Mouse (Mus musculus) lung, embryonic 14.5 days (tissue): Measurements from ENCODE around the gene Kcnj13. TPM values are rescaled to one million over a fixed set of nuclear protein-coding genes. Genes with fewer than 3 reads are reported as not detected.
A peak's percentile ranks its signal among the peaks of the same experiment; 100 is the strongest.

ENCODE experiments used
- ATAC-seq: fragments of 200-750 bp; cut with Nextera tagmentation; 2 replicates; pipeline ENCODE4 v1.8.0; 2017; ENCODE audit warnings: mild to moderate bottlenecking, moderate TSS enrichment, moderate library complexity; ENCODE audit not compliant: insufficient read depth
- DNase-seq: peaks from one replicate; pipeline ENCODE4 v3.0.0-alpha.2; 2015
- H3K27ac ChIP-seq: fragments of 300-500 bp; sonication (generic); 2 replicates; pipeline ENCODE4 v1.5.1; 2014; ENCODE audit warnings: low read depth, mild to moderate bottlenecking, moderate library complexity
- H3K27me3 ChIP-seq: fragments of 300-500 bp; sonication (generic); 2 replicates; pipeline ENCODE4 v1.6.1; 2014; ENCODE audit warnings: low read length, control low read depth; ENCODE audit not compliant: insufficient read depth
- H3K36me3 ChIP-seq: fragments of 300-500 bp; sonication (generic); 2 replicates; pipeline ENCODE4 v1.6.1; 2014; ENCODE audit warnings: control low read depth; ENCODE audit not compliant: insufficient read depth
- H3K4me1 ChIP-seq: fragments of 300-500 bp; sonication (generic); 2 replicates; pipeline ENCODE4 v1.6.1; 2014; ENCODE audit warnings: antibody characterized with exemption, control low read depth; ENCODE audit not compliant: insufficient read depth
- H3K4me2 ChIP-seq: fragments of 300-500 bp; sonication (generic); 2 replicates; pipeline ENCODE4 v1.6.1; 2014; ENCODE audit warnings: mild to moderate bottlenecking
- H3K4me3 ChIP-seq: fragments of 300-500 bp; sonication (generic); 2 replicates; pipeline ENCODE4 v1.5.1; 2014; ENCODE audit warnings: low read depth, low read length
- H3K9ac ChIP-seq: fragments of 300-500 bp; sonication (generic); 2 replicates; pipeline ENCODE4 v1.6.1; 2014
- H3K9me3 ChIP-seq: fragments of 300-500 bp; sonication (generic); 2 replicates; pipeline ENCODE4 v1.6.1; 2016; ENCODE audit warnings: low read depth, low read length, control low read depth
- CTCF ChIP-seq: IDR thresholded peaks from 2 replicates; pipeline ENCODE4 v1.5.1; 2016; ENCODE audit warnings: antibody characterized with exemption, low read depth
- WGBS: fragments of 180-500 bp; shearing (Covaris S2); extraction: QIAGEN DNeasy Blood & Tissue Kit; methylation state at CpG from one replicate; pipeline ENCODE4 v1.1.7; 2014; 5-methylcytosine and 5-hydroxymethylcytosine counted together
- polyA plus RNA-seq: library from polyadenylated mRNA; unstranded; fragments of >200 nt; fragmentation: Nextera tagmentation; extraction: Ambion mirVana; gene quantifications from 2 replicates; pipeline ENCODE4 v1.2.1, GENCODE M21; 2014

The Kcnj13 gene
- polyA plus RNA-seq, 1 experiment from 2014 or later, result 2.1 TPM

DNA sequence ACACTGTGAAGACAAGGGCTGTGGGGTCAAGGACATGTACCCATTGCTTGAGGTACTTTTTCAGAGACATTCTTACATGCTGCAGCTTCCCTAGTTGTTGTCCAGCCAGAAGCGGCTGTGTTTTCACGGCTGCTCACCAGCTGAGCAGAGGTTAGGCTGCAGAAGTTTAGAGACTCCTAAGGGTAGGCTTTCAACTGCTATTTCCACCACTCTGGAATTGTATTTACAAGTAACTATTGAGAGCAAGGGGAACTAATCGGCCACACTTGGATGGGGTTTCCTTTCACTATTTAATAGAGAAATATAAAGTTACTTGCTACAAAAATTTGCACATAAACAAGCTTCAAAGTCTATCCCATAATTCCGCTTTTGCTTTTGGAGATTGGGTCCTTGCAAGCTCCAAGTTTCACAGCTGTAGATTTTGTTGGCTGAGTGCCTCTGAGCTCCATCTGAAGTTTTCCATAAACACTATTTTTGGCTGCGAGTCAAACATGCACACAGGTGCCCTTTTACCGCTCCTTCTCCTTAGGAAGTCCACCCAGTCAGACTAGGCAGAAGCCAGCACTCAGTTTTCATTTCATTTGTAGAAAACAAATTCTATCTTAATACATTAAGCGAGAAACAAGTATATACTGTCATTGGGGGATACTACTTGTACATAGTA lies 2.5 kb upstream of the Kcnj13 start:
- H3K4me3 ChIP-seq, result no peak overlapping the region
- TF ChIP-seq CTCF, result no peak
- H3K27ac ChIP-seq, result peak overlapping the region; percentile 19
- H3K9me3 ChIP-seq, result no peaks in the 10 kb centered on the region
- peaks cover 5% of the 10 kb centered on the region; the same call in 1 of the 2 replicates for H3K4me1 ChIP-seq
- 0 out of 2 replicates have a peak, but pooled peaks cover 2% of the 10 kb centered on the region for H3K36me3 ChIP-seq
- 54% methylated on average over 7 of the region's 7 CpGs for WGBS
- H3K9ac ChIP-seq, result no peak overlapping the region
- no peaks in the 10 kb centered on the region for H3K27me3 ChIP-seq
- H3K4me2 ChIP-seq, result no peak overlapping the region
- ATAC-seq (no peak), DNase-seq (peak; percentile 81)

DNA sequence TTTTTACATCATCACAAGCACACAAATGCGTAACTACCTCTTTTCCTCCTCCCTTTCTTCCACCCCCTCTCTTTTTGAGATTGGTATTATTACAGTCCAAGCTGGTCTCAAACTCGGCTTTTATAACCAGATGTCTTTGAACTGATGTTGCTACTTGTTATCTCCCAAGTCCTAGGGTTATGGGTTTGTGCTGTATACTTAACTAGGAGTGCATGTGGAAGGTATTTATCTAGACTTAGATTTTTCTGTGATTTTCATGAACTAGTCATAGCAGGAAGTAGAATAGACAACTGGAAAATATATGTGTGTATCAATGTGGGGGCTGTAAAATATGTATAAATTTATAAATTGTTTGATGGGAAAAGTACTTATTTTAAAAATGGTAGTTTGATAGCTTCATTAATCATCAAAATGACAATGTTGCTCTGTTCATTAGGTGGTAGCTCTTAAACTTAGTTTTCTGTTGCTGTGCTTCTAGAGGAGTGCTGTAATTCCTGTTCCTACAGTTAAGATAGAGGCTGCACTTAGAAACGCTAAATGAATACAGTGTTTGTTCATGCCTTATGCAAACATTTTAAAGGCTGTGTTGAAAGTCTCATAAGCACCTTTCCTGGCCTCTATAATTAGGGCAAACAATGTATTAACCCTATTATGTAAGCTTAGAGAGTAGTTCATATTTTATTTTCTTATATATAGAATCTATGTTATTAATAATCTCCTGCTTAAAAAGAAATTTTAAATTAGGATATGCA lies 909 bp downstream of the Kcnj13 start:
- ATAC-seq (no peak), DNase-seq (peak; percentile 5)
- H3K36me3 ChIP-seq, result peaks cover 16% of the 10 kb centered on the region
- H3K27me3 ChIP-seq, result no peaks in the 10 kb centered on the region
- TF ChIP-seq CTCF, result no peak
- no peaks in the 10 kb centered on the region for H3K9me3 ChIP-seq
- WGBS, result 68% methylated on average over 3 of the region's 3 CpGs
- no peak overlapping the region for H3K9ac ChIP-seq
- H3K4me2 ChIP-seq, result no peak overlapping the region
- H3K4me3 ChIP-seq, result no peak overlapping the region
- H3K4me1 ChIP-seq, result peaks cover 5% of the 10 kb centered on the region; the same call in 1 of the 2 replicates
- no peak overlapping the region for H3K27ac ChIP-seq

DNA sequence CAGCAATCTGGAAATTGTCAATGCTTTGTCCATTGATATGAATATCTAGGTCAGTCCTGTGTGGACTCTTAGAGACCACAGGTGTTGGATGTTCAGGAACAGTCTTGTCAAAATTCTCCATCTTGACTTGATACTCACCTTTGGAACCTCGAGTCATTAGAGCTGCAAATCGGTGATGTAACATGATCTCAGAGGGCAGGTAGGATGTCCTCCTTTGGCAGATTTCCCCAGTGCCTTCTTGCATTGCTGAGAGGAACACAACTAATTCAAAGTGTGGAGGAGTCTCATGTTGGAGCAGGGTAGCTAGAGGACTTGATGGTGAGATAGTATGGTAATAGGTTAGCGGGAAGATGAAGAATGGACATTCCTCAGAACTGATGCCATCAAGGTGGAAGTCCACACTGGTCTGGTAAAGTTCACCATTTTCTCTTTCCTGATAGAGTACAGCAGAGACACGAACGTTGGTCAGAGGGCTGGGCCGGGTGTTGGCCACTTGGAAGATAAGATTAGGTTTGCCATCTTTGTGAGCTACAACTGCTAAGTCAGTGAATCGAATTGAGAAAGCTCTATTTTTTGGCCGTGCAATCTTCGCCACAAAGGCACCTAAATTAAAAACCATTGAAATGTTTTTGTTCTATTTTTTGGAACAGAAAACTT lies 8.0 kb downstream of the Kcnj13 start:
- no peaks in the 10 kb centered on the region for H3K9me3 ChIP-seq
- H3K4me2 ChIP-seq, result no peak overlapping the region
- H3K9ac ChIP-seq, result no peak overlapping the region
- ATAC-seq (no peak), DNase-seq (no peak)
- H3K27me3 ChIP-seq, result no peaks in the 10 kb centered on the region
- 86% methylated on average over 9 of the region's 9 CpGs for WGBS
- H3K4me1 ChIP-seq, result no peaks in the 10 kb centered on the region
- no peak for TF ChIP-seq CTCF
- no peak overlapping the region for H3K4me3 ChIP-seq
- H3K36me3 ChIP-seq, result peaks cover 25% of the 10 kb centered on the region
- H3K27ac ChIP-seq, result no peak overlapping the region

DNA sequence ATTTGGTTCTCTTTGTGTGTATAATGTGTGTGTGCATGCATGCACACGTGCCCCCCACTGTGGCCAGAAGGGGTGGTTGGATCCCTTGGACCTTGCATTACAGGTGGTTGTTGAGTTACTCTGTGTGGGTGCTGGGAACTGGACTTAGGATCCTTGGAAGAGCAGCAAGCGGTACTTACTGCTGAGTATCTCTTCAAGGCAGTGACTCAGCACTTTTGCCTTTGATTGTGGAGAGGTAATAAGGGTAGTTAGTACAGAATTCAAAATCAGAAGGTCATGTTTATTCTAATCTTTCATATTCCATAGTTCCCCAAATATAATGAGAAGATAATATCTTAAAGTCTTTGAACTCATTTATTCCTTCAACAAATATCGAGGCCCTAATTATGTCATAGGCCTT lies 13.4 kb downstream of the Kcnj13 start:
- Histone ChIP-seq H3K27ac (no peak overlapping the region), H3K9ac (no peak overlapping the region), H3K4me2 (no peak overlapping the region), H3K9me3 (no peaks in the 10 kb centered on the region), H3K27me3 (no peaks in the 10 kb centered on the region), H3K4me1 (no peaks in the 10 kb centered on the region), H3K4me3 (no peak overlapping the region), H3K36me3 (peaks cover 20% of the 10 kb centered on the region)
- ATAC-seq, result no peak
- WGBS, result 88% methylated on average over 3 of the region's 3 CpGs
- no peak for TF ChIP-seq CTCF
- DNase-seq, result no peak

DNA sequence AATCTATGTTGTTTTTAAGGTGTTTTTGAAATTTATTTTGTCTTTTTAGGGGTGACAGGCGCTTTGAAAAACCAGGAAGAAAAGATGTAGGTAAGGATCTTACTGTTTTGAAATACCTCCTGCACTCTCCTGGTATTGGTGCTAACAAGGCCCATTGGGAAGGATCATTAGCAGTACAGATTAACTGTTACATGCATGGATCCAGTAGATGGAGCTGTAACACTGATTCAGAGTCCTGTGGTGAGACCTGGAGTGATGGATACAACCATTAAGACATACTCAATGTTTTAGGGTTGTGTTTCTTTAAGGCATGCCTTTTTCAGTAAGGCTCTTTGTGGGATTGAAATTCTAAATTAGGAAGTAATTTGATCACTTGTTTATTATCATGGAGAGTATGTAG lies 14.6 kb downstream of the Kcnj13 start:
- Histone ChIP-seq H3K4me2 (no peak overlapping the region), H3K27me3 (no peaks in the 10 kb centered on the region), H3K9me3 (no peaks in the 10 kb centered on the region), H3K9ac (no peak overlapping the region), H3K27ac (no peak overlapping the region), H3K4me3 (no peak overlapping the region), H3K4me1 (no peaks in the 10 kb centered on the region), H3K36me3 (peaks cover 26% of the 10 kb centered on the region)
- DNase-seq, result peak; percentile 50
- WGBS, result 94% methylated on average over 1 of the region's 1 CpGs
- ATAC-seq, result no peak
- peak; percentile 52 for TF ChIP-seq CTCF

DNA sequence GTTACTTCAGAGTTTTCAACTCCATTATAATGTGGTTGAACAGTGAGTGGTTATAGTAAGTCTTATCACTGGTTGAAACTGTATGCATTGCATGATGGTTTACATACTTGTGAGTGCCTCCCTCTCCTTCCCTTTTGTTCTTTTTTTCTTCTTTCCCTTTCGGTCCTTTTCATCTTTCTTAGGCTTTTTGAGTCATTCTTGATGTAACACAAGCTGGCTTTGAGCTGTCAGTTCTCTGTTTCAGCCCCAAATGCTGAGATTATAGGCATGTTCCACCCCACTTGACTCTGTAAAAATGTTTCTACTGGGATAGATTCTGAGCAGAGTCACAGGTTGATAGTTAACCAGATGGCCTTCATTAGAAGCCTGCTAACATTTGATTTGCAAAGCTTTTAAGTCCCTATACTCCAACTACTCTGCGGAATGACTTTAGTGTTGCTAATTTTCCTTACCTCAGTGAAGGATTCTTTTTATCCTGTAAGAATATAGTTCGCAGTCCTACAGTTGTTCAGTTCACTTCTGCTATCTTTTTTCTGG lies 16.4 kb downstream of the Kcnj13 start:
- Histone ChIP-seq H3K4me2 (no peak overlapping the region), H3K9ac (no peak overlapping the region), H3K4me3 (no peak overlapping the region), H3K9me3 (no peaks in the 10 kb centered on the region), H3K27me3 (no peaks in the 10 kb centered on the region), H3K27ac (no peak overlapping the region), H3K4me1 (no peaks in the 10 kb centered on the region), H3K36me3 (peaks cover 39% of the 10 kb centered on the region)
- ATAC-seq, result no peak
- WGBS, result 86% methylated on average over 3 of the region's 3 CpGs
- no peak for DNase-seq
- no peak for TF ChIP-seq CTCF

DNA sequence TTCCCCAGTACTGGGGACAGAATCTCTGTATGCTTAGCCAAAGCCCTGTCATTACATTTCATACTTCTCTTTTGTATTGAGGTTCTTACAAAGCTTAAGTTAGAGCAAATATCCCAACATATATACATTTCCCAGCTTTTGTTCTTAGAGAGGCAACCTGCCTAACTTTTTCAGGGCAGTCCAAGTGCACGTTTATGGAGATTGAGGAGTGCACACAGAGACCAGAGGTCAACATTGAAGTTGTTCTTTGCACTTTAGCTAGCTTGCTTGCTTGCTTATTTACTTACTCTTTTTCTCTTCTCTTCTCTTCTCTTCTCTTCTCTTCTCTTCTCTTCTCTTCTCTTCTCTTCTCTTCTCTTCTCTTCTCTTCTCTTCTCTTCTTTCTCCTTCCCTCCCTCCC lies 34.3 kb downstream of the Kcnj13 start:
- no peak for TF ChIP-seq CTCF
- WGBS, result 54% methylated on average over 1 of the region's 1 CpGs
- Histone ChIP-seq H3K36me3 (peaks cover 18% of the 10 kb centered on the region), H3K27ac (no peak overlapping the region), H3K4me3 (no peak overlapping the region), H3K4me1 (no peaks in the 10 kb centered on the region), H3K9ac (no peak overlapping the region), H3K27me3 (no peaks in the 10 kb centered on the region), H3K4me2 (no peak overlapping the region), H3K9me3 (no peaks in the 10 kb centered on the region)
- no peak for DNase-seq
- no peak for ATAC-seq
